Mouse (Mus musculus) liver, embryonic 14.5 days (tissue): ENCODE measurements around the gene Rgs9bp.

Source experiments
- CTCF ChIP-seq: IDR thresholded peaks from 2 replicates; pipeline ENCODE4 v1.5.1; 2016; ENCODE audit warnings: antibody characterized with exemption, low read depth, control low read depth
- EP300 ChIP-seq: IDR thresholded peaks from 2 replicates; pipeline ENCODE4 v1.6.1; 2016; ENCODE audit warnings: antibody characterized with exemption, low read depth

DNA sequence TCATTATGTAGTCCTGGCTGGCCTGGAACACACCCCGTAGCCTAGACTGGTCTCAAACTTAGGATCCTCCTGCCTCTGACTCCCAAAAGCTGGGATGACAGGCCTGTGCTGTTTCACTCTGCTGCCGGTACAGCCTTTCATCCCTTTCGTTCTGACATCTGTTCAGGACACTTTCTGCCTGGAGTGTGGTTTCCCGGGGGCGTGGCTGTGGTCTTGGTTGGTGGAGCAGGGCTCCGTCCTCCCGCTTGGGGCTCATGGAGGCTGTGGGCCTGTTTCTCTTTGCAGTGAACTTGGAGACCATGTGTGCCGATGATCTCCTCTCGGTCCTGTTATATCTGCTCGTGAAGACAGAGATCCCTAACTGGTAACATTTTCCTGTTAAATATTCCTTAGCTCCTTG, 21.4 kb upstream of the Rgs9bp start:
- TF ChIP-seq EP300 (no peak), CTCF (no peak)
